Mouse (Mus musculus) cerebellum, adult 9-10 months (tissue): ENCODE measurements at regions not wholly inside any gene's neighbourhood (a gene's known extent, or its start where the extent isn't known, plus 50 kb on each side); places are given as distances from the start of the nearest gene placed in this dataset.

Experiments used
- DNase-seq: peaks from one replicate; pipeline ENCODE4 v3.0.0; 2022

DNA sequence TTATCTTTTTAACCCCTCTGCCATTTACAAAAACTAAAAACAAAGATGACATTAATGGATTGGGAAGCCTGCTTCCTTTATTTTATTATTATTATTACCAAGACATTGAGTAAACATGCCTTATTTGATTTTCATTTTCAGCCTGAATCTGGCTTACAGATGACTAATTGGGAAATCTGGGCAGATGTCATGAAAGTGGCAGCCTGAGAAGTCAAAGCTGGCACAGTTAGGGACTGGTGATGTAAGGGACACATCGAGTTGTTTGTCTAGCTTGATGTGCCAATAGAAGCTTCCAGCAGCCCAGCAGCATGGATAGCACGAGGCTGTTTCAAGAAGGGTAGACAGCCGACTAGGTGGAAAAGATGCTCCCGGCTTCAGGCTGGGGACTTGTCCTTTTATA is 197.2 kb upstream of the 1810046K07Rik start:
- DNase-seq, result no peak

GRCm38 (mm10) chr9:51538894-51539293 is 210.2 kb upstream of the 1810046K07Rik start:
- DNase-seq, result no peak

- no peak for DNase-seq
Observed at GRCm38 (mm10) chr9:51541940-51542339, 213.2 kb upstream of the 1810046K07Rik start.

GRCm38 (mm10) chr9:51572040-51572439 is 193.1 kb upstream of the Arhgap20 start:
- DNase-seq, result no peak

GRCm38 (mm10) chr9:51581601-51582000 is 183.5 kb upstream of the Arhgap20 start:
- no peak for DNase-seq

DNA sequence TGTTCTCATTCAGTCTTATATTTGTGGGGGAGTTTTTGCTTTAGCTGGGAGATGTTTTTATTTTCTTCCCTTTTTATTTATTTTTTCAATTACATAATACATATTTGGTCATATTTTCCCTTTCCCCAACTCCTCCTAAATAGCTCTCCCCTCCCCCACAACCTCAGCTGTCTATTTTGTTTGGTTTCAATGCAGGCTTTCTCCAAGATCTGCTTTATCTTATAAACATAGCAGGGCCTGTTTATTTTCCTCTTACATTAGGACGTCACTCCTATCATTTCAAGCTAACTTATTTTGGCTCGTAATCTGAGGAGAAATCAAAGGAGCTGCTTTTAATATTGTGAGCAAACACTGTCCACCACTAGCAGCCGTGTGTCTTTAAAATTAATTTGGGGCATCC is 171.4 kb upstream of the Arhgap20 start:
- DNase-seq, result no peak

DNA sequence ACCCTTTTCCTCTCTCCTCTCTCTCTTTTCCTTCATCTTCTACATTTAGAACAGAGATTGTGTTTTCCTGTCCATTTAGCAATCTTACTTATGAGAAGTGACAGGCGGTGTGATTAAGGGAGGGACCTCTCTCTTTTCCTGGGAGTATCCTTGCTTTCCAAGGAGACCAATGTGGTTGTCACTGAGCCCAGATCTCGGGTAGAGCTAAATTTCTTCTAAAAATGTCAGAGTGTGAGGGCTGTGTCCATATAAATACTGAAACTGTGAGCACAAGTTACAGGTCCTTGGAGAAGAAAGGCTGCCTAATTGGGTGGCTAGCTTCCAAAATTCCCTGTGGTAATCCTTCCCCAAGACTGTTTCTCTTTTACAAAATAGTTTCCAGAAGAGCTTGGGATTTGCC is 166.4 kb upstream of the Arhgap20 start:
- no peak for DNase-seq

- DNase-seq, result no peak
Observed at GRCm38 (mm10) chr9:51608158-51608557, 157.0 kb upstream of the Arhgap20 start.

GRCm38 (mm10) chr9:51608697-51609456 is 156.3 kb upstream of the Arhgap20 start:
- no peak for DNase-seq

DNA sequence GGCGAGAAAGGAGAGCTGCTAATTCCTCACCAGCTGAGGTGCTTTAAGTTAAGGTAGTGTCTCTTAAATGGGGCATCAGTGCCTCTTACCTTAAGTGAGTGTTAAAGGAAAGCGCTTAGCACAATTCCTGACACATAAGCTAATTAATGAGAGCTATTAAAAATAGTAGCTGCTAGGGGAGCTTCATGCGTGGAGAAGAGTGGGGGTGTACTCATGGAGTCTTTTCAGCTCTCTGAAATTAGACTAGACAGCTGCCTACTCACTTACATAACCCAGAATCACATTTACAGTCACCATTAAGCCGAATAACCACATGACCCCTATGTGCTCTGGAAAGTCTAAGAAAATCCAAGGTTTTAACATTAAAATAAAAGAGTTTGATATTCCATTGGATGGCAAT is 139.0 kb upstream of the Arhgap20 start:
- no peak for DNase-seq

- no peak for DNase-seq
Observed at GRCm38 (mm10) chr9:51636097-51636496, 129.0 kb upstream of the Arhgap20 start.

DNA sequence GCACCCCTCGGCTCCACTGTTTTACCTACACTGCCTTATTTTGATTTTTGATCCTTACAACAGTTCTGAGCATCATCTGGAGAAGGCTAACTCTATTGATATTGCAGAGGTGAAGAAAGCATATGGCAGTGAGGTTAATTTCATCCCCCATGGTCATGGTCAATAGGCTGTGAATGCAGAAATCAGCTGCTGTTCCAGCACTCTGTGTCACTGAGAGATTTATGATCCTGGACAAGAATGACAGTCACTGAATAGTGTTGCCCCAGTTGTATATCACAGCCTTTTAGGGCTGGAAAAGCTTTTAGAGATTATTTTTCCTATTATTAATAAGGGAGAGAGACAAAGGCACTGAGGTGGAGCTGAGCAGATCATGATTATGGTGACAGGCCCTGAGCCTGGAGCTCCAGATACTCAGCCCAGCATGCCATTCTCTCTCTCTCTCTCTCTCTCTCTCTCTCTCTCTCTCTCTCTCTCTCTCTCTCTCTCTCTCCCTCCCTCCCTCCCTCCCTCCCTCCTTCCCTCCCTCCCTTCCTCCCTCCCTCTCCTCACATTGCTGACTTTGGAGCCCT is 128.5 kb upstream of the Arhgap20 start:
- no peak for DNase-seq

GRCm38 (mm10) chr9:51637131-51637920 is 127.8 kb upstream of the Arhgap20 start:
- DNase-seq, result no peak

DNA sequence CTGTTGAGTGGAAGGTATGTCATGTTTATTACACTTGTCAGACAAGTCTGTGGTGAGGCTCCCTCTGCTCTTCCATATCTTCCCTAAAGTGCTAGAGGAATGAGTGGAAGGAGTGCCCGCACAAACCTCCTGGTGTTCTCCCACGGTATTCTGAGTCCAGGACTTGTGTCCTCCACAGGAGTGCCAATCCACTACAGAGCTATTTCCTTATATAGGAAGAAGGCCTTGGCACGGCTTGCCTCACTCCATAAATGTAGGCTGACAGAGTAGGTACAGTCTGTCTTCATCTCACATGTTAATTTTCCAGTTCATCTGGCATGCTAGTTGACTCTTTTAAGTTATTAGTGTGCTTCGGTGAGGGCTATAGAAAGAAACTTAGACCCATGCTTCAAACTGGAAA is 123.4 kb upstream of the Arhgap20 start:
- DNase-seq, result no peak

- DNase-seq, result no peak
Observed at GRCm38 (mm10) chr9:51645426-51645825, 119.7 kb upstream of the Arhgap20 start.

- peak; percentile 4 for DNase-seq
Observed at GRCm38 (mm10) chr9:51653376-51654292, 111.5 kb upstream of the Arhgap20 start.

DNA sequence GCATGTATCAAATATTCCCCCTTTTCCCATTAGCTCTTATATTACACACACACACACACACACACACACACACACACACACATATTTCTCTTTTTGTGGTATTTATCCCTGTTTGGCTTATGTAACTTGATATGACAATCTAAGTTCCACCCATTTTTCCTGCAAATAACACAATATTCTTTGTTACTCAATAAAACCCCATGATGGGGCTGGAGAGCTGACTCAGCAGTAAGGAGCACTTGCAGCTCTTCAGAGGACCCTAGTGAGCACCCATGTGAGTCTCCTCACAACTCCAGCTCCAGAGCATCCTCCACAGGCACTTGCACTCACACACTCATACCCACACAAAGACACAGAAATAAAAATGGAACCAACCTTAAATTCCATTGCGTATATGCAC is 110.5 kb upstream of the Arhgap20 start:
- no peak for DNase-seq

GRCm38 (mm10) chr9:51657796-51658195 is 107.3 kb upstream of the Arhgap20 start:
- no peak for DNase-seq

- no peak for DNase-seq
Observed at GRCm38 (mm10) chr9:51660908-51661874, 103.9 kb upstream of the Arhgap20 start.

DNA sequence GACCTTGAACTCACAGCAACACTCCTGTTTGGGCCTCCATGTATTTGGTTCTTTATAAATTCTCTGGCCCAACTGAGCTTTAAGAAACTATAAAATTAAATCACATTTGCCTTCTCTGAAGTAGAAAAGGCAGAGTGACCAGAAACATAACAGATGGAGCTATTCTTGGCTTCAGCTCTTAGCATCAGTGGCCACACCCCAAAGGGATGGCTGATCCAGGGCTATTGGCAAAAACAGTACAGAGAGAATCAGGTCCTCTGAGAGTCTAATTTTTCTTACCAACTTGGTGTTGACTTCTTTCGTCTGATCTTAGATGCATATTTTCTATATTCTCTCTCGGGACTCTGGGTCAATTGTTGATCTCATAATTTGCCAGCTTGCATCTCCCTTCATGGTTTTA is 103.2 kb upstream of the Arhgap20 start:
- no peak for DNase-seq

DNA sequence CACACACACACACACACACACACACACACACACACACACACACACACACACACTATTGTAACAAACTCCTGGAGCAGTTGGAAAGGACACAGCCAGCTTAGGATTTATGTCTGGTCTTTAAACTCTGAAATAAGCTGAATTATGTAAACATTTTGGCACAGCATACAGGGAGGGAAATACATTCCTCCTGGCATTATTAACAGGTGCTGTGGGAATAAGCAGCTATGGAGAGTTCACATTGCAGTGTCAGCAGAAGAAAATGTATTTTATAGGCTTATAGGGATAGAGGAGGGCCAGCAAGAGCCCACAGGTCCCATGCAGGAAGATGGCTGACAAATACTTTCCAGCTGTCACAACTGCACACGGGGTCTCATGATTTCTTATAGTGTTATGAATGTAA is 100.8 kb upstream of the Arhgap20 start:
- DNase-seq, result no peak

GRCm38 (mm10) chr9:51664876-51665275 is 100.3 kb upstream of the Arhgap20 start:
- no peak for DNase-seq
